Mouse (Mus musculus) neural tube, embryonic 10.5 days (tissue): ENCODE measurements at regions not wholly inside any gene's neighbourhood (a gene's known extent, or its start where the extent isn't known, plus 50 kb on each side); places are given as distances from the start of the nearest gene placed in this dataset.
A peak's percentile ranks its signal among the peaks of the same experiment; 100 is the strongest.

Experiments
- DNase-seq: peaks from one replicate; pipeline ENCODE4 v3.0.0-alpha.2; 2017; ENCODE audit warnings: low spot score; ENCODE audit errors: extremely low spot score

- no peak for DNase-seq
Measured at GRCm38 (mm10) chr10:117527979-117528378, 101.3 kb upstream of the Cpm start.

GRCm38 (mm10) chr10:117527243-117527642 is 102.1 kb upstream of the Cpm start:
- DNase-seq: no peak

- no peak for DNase-seq
Measured at GRCm38 (mm10) chr10:117526834-117527188, 102.5 kb upstream of the Cpm start.

GRCm38 (mm10) chr10:117526008-117526833 is 103.1 kb upstream of the Cpm start:
- no peak for DNase-seq

- no peak for DNase-seq
Measured at GRCm38 (mm10) chr10:117525608-117526007, 103.7 kb upstream of the Cpm start.

GRCm38 (mm10) chr10:117524926-117525565 is 104.3 kb upstream of the Cpm start:
- DNase-seq: no peak

- no peak for DNase-seq
Measured at GRCm38 (mm10) chr10:117524101-117524500, 105.2 kb upstream of the Cpm start.

- no peak for DNase-seq
Measured at GRCm38 (mm10) chr10:117522906-117523829, 106.1 kb upstream of the Cpm start.

- no peak for DNase-seq
Measured at GRCm38 (mm10) chr10:117522373-117522772, 106.9 kb upstream of the Cpm start.

GRCm38 (mm10) chr10:117521315-117522270 is 107.7 kb upstream of the Cpm start:
- no peak for DNase-seq

- no peak for DNase-seq
Measured at GRCm38 (mm10) chr10:117520536-117521314, 108.6 kb upstream of the Cpm start.

- DNase-seq: peak; percentile 40
Measured at GRCm38 (mm10) chr10:117519670-117520535, 109.4 kb upstream of the Cpm start.

- no peak for DNase-seq
Measured at GRCm38 (mm10) chr10:117518793-117519669, 110.3 kb upstream of the Cpm start.

- DNase-seq: no peak
Measured at GRCm38 (mm10) chr10:117517800-117518770, 111.2 kb upstream of the Cpm start.

- DNase-seq: peak; percentile 19
Measured at GRCm38 (mm10) chr10:117517071-117517714, 112.1 kb upstream of the Cpm start.

GRCm38 (mm10) chr10:117516510-117516909 is 112.8 kb upstream of the Cpm start:
- no peak for DNase-seq
